Mouse (Mus musculus): ENCODE data around the gene Ntf3. TPM values are rescaled to one million over a fixed set of nuclear protein-coding genes. Genes with fewer than 3 reads are reported as not detected.
A peak's percentile ranks its signal among the peaks of the same experiment; 100 is the strongest.

The Ntf3 gene
- polyA plus RNA-seq, 1 experiment: 1.5 TPM

DNA sequence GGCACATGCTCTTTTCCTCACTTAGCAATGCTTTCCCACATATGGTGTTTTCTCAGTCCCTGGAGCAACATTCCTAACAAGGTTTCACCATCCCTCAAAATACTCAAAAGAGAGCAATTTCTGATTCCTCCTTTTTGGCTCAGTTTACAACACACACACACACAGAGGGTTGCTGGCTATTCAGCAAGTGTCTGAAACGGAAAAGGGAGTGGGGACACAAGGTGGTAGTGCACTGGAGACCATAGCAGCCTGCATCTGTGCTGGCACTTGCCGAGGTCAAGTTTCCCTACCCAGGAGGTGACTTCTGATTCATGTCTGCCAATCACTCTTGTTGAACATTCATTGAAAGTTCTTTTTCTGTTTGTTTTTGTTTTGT is 59.9 kb downstream of the Ntf3 start:
- no peak for DNase-seq (ENCODE audit: extremely low spot score in 1 of 2, low spot score in 1 of 2)

DNA sequence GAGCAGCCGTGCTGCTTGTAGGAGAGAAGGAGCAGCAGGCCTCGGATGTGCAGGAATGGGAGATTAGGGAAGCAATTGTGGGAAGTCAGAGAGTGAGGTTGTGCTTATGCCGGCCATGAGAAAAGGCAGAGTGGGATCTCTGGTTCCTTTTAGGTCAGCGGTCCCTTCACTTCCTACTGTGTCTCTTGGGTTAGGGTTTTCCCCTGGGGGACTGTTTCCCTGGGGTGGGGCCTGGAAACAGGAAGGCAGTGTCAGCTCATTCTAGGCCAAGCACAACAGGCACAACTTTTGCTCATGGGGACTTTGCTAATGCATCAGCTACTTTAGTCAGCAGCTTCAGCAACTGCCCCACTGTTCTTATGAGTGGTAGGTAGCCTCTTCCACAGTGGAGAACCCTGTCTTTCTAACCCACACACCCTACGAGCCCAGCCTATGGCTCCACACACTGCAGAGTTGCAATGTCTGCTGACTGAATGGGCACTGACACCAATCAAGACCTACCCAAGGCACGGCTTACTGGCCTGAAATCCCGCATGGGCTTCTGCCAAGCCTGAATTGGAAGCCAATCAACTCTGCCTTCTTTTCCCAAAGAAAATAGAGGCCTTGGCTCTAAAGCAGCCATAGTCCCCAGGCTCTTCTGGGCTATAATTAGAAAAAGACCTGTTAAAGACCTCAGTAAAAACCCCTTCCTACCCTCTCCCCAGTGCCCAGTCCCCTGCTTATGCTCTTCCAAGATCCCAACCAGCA is 60.5 kb downstream of the Ntf3 start:
- DNase-seq (ENCODE audit: extremely low spot score in 1 of 2, low spot score in 1 of 2): peak in 1 of 2 experiments; percentile 62

DNA sequence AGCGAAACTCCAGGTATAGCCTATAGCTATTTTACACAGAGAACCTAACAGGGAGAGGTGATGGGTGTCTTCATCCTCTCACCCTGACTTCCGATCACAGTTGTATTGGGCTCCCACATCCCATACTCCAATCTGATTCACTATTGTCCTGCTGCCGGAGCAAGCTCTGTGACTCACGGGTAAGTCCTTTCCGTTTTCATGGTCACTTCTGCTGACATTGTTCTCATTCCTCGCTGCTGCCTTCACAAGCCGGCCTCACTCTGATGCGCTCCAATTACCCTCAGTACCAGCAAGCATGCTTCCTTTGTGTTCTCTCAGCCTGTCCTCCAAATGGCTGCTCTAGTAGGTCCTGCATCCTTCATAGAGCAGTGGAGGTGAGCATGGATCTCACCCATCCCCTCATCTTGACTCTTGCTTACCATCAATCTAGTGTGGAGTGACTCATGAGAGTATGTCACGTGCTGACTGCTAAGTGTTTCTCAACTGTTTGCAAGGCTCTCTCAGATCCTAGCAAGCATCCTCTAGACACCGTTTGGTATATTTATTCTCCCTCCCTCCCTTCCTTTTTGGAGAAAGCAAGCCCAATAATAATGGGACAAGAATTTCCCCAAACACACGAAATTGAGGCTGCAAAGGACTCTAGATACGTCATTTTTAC is 61.5 kb downstream of the Ntf3 start:
- DNase-seq (ENCODE audit: extremely low spot score in 1 of 2, low spot score in 1 of 2): no peak

DNA sequence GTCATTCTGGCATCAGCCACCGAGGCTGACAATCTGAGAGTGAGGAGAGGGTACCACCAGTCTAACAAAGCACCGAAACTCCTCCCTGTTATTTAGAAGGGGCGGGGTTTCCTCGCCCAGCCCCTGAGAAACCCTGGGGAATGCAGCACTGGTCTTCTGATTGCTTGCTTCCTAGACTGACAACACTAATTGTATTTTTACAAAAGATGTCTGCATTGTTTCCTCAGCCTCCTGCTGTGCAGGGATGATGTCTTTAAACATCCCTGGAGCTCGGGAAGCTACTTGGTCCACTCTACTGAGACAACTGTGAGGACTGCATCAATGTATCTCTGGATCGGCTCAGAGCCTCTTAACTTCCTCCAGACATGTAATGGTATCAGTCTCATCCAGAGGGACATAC is 64.1 kb downstream of the Ntf3 start:
- no peak for DNase-seq (ENCODE audit: extremely low spot score in 1 of 2, low spot score in 1 of 2)

DNA sequence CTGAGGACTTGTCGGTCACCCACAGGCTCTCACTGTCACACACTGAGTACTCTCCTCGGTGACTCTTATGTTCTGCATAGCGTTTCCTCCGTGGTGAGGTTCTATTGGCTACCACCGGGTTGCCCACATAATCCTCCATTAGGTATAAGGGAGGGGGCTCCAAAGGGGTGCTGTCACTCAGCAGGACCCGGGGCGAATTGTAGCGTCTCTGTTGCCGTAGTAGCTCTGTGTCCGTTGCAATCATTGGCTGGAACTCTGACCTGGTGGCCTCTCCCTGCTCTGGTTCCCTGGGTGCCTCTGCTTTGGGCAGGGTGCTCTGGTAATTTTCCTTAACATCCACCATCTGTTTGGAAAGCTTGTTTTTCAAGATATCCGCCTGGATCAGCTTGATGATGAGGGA is 64.7 kb downstream of the Ntf3 start:
- DNase-seq (ENCODE audit: extremely low spot score in 1 of 2, low spot score in 1 of 2): no peak

DNA sequence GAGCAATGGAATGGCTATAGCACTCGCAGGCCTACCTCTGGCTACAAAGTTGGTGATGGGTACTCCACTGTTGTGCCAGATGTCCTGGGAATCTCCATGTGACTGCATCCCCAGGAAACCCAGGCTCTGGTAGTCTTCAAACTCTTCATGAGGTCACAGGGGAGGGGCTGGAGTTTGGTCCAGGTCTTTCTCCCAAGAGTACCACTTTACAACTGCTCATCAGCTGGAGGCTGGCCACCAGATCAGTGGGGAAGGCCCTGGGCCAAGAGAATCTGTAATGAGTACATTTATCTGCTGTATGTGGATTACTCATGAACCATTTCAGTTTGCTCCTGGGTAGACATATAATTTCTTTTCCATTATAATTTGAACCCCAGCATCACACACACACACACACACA is 66.1 kb downstream of the Ntf3 start:
- DNase-seq (ENCODE audit: extremely low spot score in 1 of 2, low spot score in 1 of 2): no peak

DNA sequence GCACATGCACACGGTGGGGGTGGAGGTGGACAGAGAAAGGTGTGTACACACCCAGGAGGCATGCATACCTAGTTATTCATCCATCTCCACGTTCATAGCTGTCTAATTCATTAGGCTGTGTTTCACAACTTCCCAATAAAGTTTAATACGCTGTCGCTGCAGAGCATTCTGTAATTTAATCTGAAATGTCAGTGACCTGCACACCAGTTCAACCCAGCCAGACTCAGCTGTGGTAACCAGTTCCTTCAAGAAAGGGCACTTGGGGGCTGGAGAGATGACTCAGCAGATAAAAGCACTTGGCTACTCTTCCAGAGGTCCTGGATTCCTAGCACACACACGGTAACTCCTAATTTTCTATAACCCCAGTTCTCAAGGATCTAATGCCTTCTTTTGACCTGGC is 69.2 kb downstream of the Ntf3 start:
- DNase-seq (ENCODE audit: extremely low spot score in 1 of 2, low spot score in 1 of 2): no peak

DNA sequence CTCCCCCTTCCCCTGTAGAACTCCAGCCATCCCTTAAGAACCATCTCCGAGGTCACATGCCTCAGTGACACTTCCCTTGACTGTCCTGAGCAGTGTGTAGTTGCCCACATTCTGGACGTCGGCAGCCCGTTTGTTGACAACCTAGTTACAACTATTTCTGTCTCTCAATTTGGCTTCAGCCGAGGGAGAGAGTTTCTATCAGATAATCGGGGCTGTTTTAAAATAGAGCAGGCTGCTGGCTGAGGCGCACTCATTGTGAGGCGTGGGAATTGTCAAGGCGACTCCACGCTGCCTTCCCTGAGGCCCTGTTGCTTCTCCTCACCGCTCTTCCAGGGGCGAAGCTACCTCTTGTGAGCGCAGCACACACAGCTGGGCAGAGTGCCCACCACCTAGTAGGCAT is 70.6 kb downstream of the Ntf3 start:
- DNase-seq (ENCODE audit: extremely low spot score in 1 of 2, low spot score in 1 of 2): peak; percentile 33 to 44

DNA sequence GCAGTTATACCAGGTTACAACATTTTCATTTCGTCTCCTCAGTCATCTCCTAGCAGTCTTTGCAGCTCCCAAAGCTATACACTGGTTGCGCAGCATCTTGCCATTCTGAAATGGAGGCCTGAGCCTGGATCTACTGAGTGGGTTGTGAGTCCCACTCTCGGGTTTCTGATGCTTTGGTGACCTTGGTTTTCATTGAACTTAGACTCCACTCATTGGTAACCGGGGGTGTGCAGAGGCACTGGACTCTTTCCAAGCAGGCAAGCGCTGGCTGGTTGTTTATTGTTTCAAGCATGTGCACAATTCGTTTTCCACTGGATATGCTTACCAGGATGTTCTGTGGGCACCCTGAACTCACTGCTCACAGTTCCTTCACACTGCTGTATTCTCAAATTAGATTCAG is 71.7 kb downstream of the Ntf3 start:
- no peak for DNase-seq (ENCODE audit: extremely low spot score in 1 of 2, low spot score in 1 of 2)

DNA sequence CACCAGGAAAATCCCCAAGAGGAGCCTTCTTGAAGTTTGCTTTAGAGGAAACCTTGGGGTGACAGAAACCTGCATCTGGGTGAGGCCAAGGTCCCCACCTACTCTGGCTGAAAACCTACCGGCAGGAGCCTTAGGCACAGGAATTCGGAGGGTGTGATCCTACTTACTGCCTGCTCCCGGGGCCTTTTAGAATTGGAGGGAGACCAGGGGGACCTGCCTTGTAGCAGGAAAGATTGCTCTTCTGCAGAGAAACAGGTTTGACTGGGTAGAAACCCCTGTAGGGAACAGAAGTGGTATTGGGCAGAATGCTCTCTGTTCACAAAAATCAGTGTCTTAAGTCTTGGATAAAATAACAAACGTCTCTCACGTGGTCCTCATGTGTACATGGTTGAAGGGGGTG is 74.7 kb downstream of the Ntf3 start:
- no peak for DNase-seq (ENCODE audit: extremely low spot score in 1 of 2, low spot score in 1 of 2)

DNA sequence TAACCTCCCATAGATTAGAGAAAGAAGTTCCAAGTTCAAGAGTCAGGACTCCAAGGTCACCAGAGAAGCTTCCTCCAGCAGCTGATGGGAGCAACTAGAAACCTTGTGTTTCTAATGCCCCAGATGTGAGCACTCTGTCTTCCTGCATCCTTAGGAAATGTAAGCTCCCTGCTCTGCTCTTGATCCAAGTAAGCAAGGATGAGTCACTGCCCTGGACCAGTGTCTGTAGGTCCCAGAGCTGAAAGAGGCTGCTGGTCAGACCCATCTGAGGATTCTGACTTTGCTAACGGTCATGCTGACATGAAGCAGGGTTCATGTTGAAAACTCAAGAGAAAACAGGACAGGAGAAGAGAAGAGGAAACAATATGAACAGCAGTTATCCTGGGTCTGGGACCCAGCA is 76.6 kb downstream of the Ntf3 start:
- DNase-seq (ENCODE audit: extremely low spot score in 1 of 2, low spot score in 1 of 2): no peak

DNA sequence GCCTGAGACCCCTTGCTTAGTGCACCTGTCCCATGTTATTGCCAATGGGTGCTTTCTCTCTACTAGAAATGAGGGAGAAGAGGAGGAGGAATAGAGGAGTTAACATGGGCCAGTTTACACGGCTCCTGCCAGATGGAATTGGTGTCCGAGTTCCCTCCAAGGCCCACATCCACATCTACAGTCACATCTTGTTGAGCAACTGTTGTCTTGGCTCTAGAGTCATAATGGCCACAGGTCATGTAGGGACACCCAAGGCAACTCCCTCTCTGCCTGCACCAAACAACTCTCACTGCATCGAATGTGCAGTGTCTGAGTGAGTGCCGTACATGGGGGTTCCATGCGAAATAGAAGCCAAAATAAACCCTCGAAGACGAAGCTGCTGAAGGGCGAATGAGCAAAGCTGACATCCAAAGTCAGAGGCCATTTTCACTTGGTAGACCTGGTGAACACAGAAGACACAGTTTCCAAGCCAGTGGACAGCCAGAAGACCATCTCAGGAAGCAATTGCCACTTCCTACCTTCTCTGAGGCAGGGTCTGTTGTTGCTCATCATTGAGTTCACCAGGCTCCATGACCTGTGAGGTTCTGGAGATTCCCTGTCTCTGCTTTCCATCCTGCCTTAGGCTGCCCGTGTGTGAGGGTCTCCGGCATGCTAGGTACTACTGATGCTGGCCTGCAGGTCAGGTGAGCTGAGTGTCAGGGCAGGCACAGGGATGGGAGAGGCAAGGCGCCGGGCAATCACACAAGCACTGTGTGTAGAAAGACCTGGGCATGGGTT is 78.0 kb downstream of the Ntf3 start:
- no peak for DNase-seq (ENCODE audit: extremely low spot score in 1 of 2, low spot score in 1 of 2)

DNA sequence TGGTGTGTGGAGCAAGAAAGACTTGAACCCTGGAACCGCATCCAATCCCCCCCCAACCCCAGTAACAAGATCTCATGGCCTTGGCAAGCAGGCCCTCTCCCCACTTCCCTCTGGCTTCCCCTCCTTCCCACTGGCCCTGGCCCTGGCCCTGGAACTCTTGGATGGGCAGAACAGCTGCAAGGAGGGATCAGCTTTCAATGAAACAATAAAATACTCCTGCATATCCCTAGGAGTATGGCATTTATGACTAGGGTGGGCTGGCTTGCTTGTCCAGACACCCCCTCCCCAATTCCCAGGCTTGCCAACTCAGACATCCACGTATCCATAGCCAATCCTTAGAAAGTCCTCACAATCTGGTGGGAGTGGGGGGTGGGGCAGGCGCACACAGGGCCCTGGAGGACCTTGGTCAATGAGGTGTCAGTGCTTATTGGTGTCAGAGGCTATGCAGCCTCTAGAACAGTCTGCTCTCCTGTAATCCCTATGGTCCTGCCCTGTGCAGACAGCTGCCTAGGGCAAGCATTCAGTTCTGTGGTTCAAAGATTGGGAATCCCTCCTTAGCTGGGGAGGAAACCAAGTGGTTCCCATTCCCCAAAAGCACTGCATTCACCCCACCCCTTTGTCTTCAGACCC is 80.3 kb downstream of the Ntf3 start:
- no peak for DNase-seq (ENCODE audit: extremely low spot score in 1 of 2, low spot score in 1 of 2)

DNA sequence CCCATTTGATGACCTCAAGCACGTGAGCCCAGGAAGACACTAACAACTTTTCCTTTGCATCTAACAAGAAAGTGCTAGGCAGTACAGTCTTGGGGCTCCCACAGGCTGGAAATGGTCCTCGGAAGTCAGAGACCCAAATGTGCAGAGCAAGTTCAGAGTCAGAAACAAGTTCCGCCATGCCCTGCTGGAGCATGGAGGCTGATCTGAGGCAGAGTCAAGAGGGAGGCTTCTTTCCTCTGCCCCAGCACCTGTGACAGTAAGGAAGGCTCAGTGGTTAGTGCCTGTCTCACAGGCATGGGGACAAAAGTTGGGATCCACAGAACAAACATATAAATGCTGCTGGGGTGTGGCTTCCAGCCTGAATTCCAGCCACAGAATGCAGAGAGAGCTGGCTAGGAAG is 86.2 kb downstream of the Ntf3 start:
- no peak for DNase-seq (ENCODE audit: extremely low spot score in 1 of 2, low spot score in 1 of 2)

DNA sequence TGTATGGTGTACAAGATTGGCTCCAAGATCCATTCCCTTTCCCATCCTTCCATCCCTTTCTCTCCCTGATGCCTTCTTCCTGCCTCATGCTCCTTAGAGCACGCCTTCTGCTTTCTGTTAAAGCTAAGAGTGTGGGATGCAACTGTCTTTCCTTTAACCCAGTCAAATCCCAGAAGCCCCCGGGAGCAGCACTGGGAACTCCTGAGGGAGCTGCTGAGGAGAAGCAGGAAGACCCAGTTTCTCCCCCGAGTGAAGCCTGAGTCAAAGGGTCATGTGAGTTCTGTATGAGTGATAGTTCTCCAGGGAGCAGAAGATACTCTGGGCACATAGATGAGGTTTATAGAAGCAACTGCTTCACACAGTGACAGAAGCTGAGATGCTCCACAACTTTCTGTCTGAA is 109.0 kb downstream of the Ntf3 start:
- DNase-seq (ENCODE audit: extremely low spot score in 1 of 2, low spot score in 1 of 2): no peak

DNA sequence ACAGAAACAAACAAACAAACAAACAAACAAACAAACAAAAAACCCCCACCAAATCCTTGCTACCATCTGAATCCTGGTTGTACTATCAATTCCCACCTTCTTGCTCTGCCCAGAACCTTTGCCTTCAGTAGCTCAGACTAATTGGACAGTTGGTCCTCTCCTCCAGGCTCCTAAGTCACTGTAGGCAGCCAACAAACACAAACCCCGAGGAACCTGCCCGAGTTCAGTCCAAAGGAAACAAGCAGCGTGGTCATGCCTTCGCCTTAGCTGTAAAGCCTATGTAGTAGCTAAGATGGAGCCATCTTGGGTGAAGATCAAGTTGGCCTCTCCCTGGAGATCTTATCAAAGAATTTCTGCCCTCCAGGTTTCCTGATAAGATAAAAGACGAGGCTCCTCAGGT is 113.6 kb downstream of the Ntf3 start:
- no peak for DNase-seq (ENCODE audit: extremely low spot score in 1 of 2, low spot score in 1 of 2)
